In the genomic region with DNA sequence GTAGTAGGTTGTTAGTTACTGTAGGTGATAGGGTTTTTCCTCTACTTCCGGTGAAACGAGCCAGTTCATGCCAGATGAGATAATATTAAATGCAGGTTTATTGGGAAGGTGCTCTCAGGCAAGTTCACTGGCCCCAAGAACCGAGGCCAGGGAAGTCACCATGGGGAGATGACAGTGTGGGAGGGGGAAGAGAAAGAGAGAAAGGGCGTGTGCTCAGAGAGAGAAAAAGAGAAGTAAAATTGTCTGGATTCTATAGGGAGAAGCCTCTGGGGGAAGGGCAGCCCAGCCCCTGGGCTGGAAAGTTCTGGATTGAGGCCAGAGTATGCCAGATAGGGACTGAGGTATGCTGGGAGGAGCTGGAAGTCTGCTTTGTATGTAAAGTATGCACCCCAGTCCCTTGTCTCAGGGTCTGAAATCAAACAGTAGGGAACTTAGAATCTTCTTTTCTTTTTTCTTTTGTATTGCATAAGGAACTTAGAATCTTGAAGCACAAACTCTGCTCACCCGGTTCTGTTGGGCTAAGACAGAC, we compare ENCODE assay signal across 25 mouse cellular contexts.
DNase-seq lines count a peak whose midpoint lies in the region; ATAC-seq and TF ChIP-seq lines count a peak whose summit lies in the region.
"Had no signal": no experiment of that assay in that cellular context is flagged by ENCODE, and none has a peak within 500 bp of the region (broad histone marks: within the 10 kb centered on the region; RNA-seq: fewer than 3 reads in every experiment).

No protein-coding gene starts in this region.

- no peak for DNase-seq in heart, adult 18-20 months
- DNase-seq in lung, postnatal 0 days (ENCODE audit: low spot score), result no peak
- DNase-seq in lung, postnatal 25 days (ENCODE audit: low spot score), result no peak
- no peak for DNase-seq in embryonic facial prominence, embryonic 14.5 days (ENCODE audit: low spot score)
- DNase-seq in stomach, postnatal 0 days (ENCODE audit: low spot score), result no peak
- DNase-seq: adrenal gland, postnatal 14 days; cerebellum, adult 11-12 months; cerebellum, postnatal 25 days; gastrocnemius, postnatal 10 days; heart, postnatal 14 days; layer of hippocampus, postnatal 36 days; midbrain, embryonic 14.5 days; thymus, adult 18-20 months; thymus, postnatal 4 days had no signal

- H3K27ac ChIP-seq in heart, embryonic 16.5 days (ENCODE audit: low read length), result peak overlapping the region; percentile 40
- no peak overlapping the region for H3K27ac ChIP-seq in lung, postnatal 0 days (ENCODE audit: low read length)
- no peak overlapping the region for H3K27ac ChIP-seq in embryonic facial prominence, embryonic 14.5 days (replicated peaks; ENCODE audit: low read depth, low read length)
- H3K27ac ChIP-seq in stomach, postnatal 0 days (replicated peaks), result no peak overlapping the region
- H3K27ac ChIP-seq: forebrain, embryonic 13.5 days; kidney, postnatal 0 days; limb, embryonic 13.5 days; liver, embryonic 14.5 days; macrophage; neural tube, embryonic 13.5 days had no signal

- peak overlapping the region; percentile 41 for H3K4me2 ChIP-seq in heart, embryonic 16.5 days (ENCODE audit: low read depth, low read length)
- no peak overlapping the region for H3K4me2 ChIP-seq in lung, postnatal 0 days (replicated peaks; ENCODE audit: low read depth, low read length)
- H3K4me2 ChIP-seq in embryonic facial prominence, embryonic 14.5 days (ENCODE audit: low read depth, low read length), result peak overlapping the region; percentile 10; the same call in 1 of the 2 replicates
- H3K4me2 ChIP-seq in stomach, postnatal 0 days (replicated peaks; ENCODE audit: low read depth), result no peak overlapping the region
- H3K4me2 ChIP-seq: forebrain, embryonic 13.5 days; limb, embryonic 13.5 days; neural tube, embryonic 13.5 days had no signal

- H3K36me3 ChIP-seq in heart, embryonic 16.5 days (ENCODE audit: control insufficient read depth, insufficient read depth), result no peaks in the 10 kb centered on the region
- H3K36me3 ChIP-seq in lung, postnatal 0 days (ENCODE audit: insufficient read depth, low read length), result no peaks in the 10 kb centered on the region
- no peaks in the 10 kb centered on the region for H3K36me3 ChIP-seq in embryonic facial prominence, embryonic 14.5 days (ENCODE audit: control insufficient read depth, insufficient read depth, low read length)
- no peaks in the 10 kb centered on the region for H3K36me3 ChIP-seq in stomach, postnatal 0 days (ENCODE audit: control insufficient read depth, insufficient read depth, low read length)
- H3K36me3 ChIP-seq: limb, embryonic 13.5 days; neural tube, embryonic 13.5 days had no signal

- no peak overlapping the region for H3K4me3 ChIP-seq in heart, embryonic 16.5 days (ENCODE audit: low read length)
- H3K4me3 ChIP-seq in lung, postnatal 0 days (ENCODE audit: low read depth, low read length), result no peak overlapping the region
- no peak overlapping the region for H3K4me3 ChIP-seq in embryonic facial prominence, embryonic 14.5 days (ENCODE audit: low read depth, low read length)
- no peak overlapping the region for H3K4me3 ChIP-seq in stomach, postnatal 0 days (ENCODE audit: low read depth, low read length)
- H3K4me3 ChIP-seq: forebrain, embryonic 13.5 days; limb, embryonic 13.5 days; neural tube, embryonic 13.5 days had no signal

- 27% methylated on average over 5 of the region's 5 CpGs for WGBS in heart, embryonic 16.5 days
- 41% methylated on average over 5 of the region's 5 CpGs for WGBS in lung, postnatal 0 days
- 38% methylated on average over 5 of the region's 5 CpGs for WGBS in embryonic facial prominence, embryonic 14.5 days
- WGBS in stomach, postnatal 0 days, result 38% methylated on average over 5 of the region's 5 CpGs

- H3K27me3 ChIP-seq in heart, embryonic 16.5 days (ENCODE audit: control insufficient read depth, insufficient read depth, low read length), result no peaks in the 10 kb centered on the region
- H3K27me3 ChIP-seq in lung, postnatal 0 days (replicated peaks; ENCODE audit: insufficient read depth, low read length), result no peaks in the 10 kb centered on the region
- no peaks in the 10 kb centered on the region for H3K27me3 ChIP-seq in embryonic facial prominence, embryonic 14.5 days (replicated peaks; ENCODE audit: control insufficient read depth, insufficient read depth, low read length)
- no peaks in the 10 kb centered on the region for H3K27me3 ChIP-seq in stomach, postnatal 0 days (ENCODE audit: control insufficient read depth, insufficient read depth, low read length)
- H3K27me3 ChIP-seq: forebrain, embryonic 13.5 days; neural tube, embryonic 13.5 days; Patski had no signal

- no peak for TF ChIP-seq EP300 in lung, postnatal 0 days (IDR thresholded peaks at IDR 0.05)
- no peak for TF ChIP-seq EP300 in stomach, postnatal 0 days (optimal IDR thresholded peaks at IDR 0.05)

- H3K4me1 ChIP-seq in heart, embryonic 16.5 days (ENCODE audit: control insufficient read depth, insufficient read depth, low read length), result peaks cover 25% of the 10 kb centered on the region
- peaks cover 4% of the 10 kb centered on the region; the same call in 1 of the 2 replicates for H3K4me1 ChIP-seq in lung, postnatal 0 days (ENCODE audit: insufficient read depth, low read depth, low read length)
- H3K4me1 ChIP-seq in embryonic facial prominence, embryonic 14.5 days (ENCODE audit: control insufficient read depth, insufficient read depth, low read length), result peaks cover 24% of the 10 kb centered on the region
- H3K4me1 ChIP-seq in stomach, postnatal 0 days (replicated peaks; ENCODE audit: control insufficient read depth, insufficient read depth), result peaks cover 7% of the 10 kb centered on the region; the same call in 1 of the 2 replicates

- no peaks in the 10 kb centered on the region for H3K9me3 ChIP-seq in heart, embryonic 16.5 days (replicated peaks; ENCODE audit: control insufficient read depth, low read length)
- no peaks in the 10 kb centered on the region for H3K9me3 ChIP-seq in lung, postnatal 0 days (ENCODE audit: low read length)
- H3K9me3 ChIP-seq in embryonic facial prominence, embryonic 14.5 days (ENCODE audit: control insufficient read depth, low read length), result no peaks in the 10 kb centered on the region
- no peaks in the 10 kb centered on the region for H3K9me3 ChIP-seq in stomach, postnatal 0 days (ENCODE audit: control insufficient read depth, low read length)
- H3K9me3 ChIP-seq: forebrain, embryonic 13.5 days; limb, embryonic 13.5 days; neural tube, embryonic 13.5 days had no signal

- ATAC-seq in heart, embryonic 16.5 days (replicated peaks; ENCODE audit: extremely low read depth, insufficient read depth, low FRiP score), result peak; percentile 88
- ATAC-seq in lung, postnatal 0 days, result peak; percentile 40; the same call in 1 of the 2 replicates
- no peak for ATAC-seq in embryonic facial prominence, embryonic 14.5 days (ENCODE audit: low read depth)
- peak; percentile 59; the same call in 1 of the 2 replicates for ATAC-seq in stomach, postnatal 0 days (ENCODE audit: low FRiP score, low TSS enrichment)
- no peak for ATAC-seq in cerebellum, adult (ENCODE audit: insufficient number of reproducible peaks, low FRiP score, low TSS enrichment)
- ATAC-seq: forebrain, embryonic 13.5 days; hindbrain, embryonic 16.5 days; intestine, embryonic 16.5 days; Patski had no signal

- TF ChIP-seq CTCF in lung, postnatal 0 days (IDR thresholded peaks at IDR 0.05), result no peak
- no peak for TF ChIP-seq CTCF in stomach, postnatal 0 days (IDR thresholded peaks at IDR 0.05; ENCODE audit: low read depth)

- 0 out of 2 replicates have a peak overlapping the region, but pooled peaks have one; percentile 30 for H3K9ac ChIP-seq in heart, embryonic 16.5 days (ENCODE audit: low read length)
- no peak overlapping the region for H3K9ac ChIP-seq in lung, postnatal 0 days (replicated peaks; ENCODE audit: low read depth)
- no peak overlapping the region for H3K9ac ChIP-seq in embryonic facial prominence, embryonic 14.5 days (ENCODE audit: low read depth, low read length)
- H3K9ac ChIP-seq in stomach, postnatal 0 days (ENCODE audit: low read length), result no peak overlapping the region
- H3K9ac ChIP-seq: forebrain, embryonic 13.5 days; limb, embryonic 13.5 days; liver, embryonic 14.5 days; neural tube, embryonic 13.5 days had no signal

Comparison
In these comparisons a context has a peak if more than half of its experiments do, and no peak if none do; other contexts are left out.
1. ATAC-seq: peak in heart, embryonic 16.5 days (single experiment), lung, postnatal 0 days (single experiment) and stomach, postnatal 0 days (single experiment); none in embryonic facial prominence, embryonic 14.5 days (single experiment) and cerebellum, adult (single experiment).
2. H3K4me2 ChIP-seq: peak in heart, embryonic 16.5 days (single experiment) and embryonic facial prominence, embryonic 14.5 days (single experiment); none in lung, postnatal 0 days (single experiment) and stomach, postnatal 0 days (single experiment).